Mouse (Mus musculus): ENCODE data around the gene Srgap3.

DNA sequence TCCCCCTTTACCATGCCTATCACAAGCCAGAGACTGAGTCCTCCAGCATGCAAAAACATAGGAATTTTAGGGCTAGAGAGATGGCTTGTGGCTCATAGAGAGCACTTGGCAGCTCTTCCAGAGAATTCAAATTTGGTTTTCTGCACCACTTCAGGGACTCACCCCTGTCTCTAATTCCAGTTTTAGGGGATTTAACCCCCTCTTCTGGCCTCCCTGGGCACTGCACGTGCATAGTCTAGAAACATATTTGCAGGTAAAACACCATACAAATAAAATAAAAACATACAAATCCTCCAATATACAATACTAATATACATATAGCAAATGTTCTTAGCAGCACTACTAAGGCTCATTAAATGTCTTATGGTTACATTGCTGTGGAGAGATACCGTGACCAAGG is 4.2 kb upstream of the Srgap3 start:
- TF ChIP-seq GATA1 (IDR thresholded peaks at IDR 0.05; ENCODE audit: low read length) (no peak), TAL1 (IDR thresholded peaks at IDR 0.05; ENCODE audit: low read length) (no peak)

Measured in erythroblast, embryonic 14.5 days (primary cell).